Mouse (Mus musculus) activated CD4-positive, CD25-positive, alpha-beta regulatory T cell, adult 4 months (primary cell): ENCODE measurements around the gene S100a3. TPM values are rescaled to one million over a fixed set of nuclear protein-coding genes. Genes with fewer than 3 reads are reported as not detected.

Experiments used
- ATAC-seq: one replicate; pipeline ENCODE4 v1.8.0; 2017
- polyA plus RNA-seq, 2 experiments: library from polyadenylated mRNA; unstranded; fragments of 100-300 nt; shearing (Covaris generic); gene quantifications; one replicate each; pipeline ENCODE4 v1.2.1; 2017

S100a3 gene
- polyA plus RNA-seq, 2 experiments from 2014 or later, result 2.6 to 3.2 TPM

- no peak for ATAC-seq
These were observed 14.9 kb downstream of the S100a3 start for GRCm38 (mm10) chr3:90575320-90575719.

GRCm38 (mm10) chr3:90576351-90577001, 16.1 kb downstream of the S100a3 start:
- no peak for ATAC-seq

DNA sequence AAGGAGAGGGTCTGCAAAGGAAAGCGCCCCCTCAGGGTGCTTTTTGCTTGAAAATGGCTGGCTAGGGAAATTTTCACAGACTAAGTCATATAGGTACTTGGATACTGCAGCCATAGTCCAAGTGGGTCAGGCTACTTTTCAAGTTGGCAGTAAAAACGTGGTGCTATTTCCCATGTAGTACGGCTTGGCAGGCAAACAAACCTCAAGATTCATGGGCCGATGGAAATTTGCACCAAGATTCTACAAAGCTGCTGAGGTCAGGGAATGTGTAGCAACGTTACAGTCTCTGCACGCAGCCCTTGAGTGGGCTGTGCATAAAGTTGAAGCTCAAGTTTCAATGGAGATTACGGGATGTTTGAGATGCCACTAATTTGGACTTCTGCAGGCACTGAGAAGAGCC, 19.1 kb downstream of the S100a3 start:
- no peak for ATAC-seq

- ATAC-seq, result no peak
These were observed 20.8 kb downstream of the S100a3 start for GRCm38 (mm10) chr3:90581141-90581540.

DNA sequence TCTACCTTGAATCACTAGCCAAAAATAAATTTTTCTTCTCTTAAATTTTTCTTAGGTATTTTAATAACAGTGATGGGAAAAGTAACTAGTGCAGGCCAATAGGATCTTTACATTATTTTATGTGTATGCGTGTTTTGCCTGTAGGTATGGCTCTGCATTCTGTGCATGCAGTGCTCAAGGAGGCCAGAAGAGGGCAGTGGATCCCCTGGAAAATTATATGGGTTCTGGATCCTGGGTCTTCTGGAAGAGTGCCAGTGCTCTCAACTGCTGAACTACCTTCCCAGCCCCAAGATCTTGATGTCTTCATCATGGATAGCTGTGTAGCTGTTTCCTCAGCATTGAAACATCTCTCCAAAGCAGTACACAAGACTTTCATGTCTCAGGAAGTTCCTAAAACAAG, 21.8 kb downstream of the S100a3 start:
- no peak for ATAC-seq

DNA sequence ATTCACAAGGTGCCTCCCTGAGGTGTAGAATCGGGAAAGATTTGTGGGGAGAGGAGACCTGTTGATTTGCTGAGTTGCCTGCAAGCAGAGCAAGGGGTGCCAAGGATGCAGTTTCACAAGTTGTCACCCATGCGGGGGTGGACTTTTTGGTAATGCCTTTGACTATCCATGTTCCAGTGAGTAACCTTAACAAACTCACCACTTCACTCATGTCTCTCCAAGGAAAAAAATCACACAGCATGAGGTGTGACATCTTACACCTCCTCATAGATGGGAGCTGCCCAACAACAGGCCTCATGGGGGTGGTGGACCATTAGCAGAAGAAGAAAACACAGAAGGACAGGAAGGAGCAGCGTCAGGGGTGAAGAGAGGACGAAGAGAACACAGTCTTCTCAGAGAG, 22.2 kb downstream of the S100a3 start:
- no peak for ATAC-seq

DNA sequence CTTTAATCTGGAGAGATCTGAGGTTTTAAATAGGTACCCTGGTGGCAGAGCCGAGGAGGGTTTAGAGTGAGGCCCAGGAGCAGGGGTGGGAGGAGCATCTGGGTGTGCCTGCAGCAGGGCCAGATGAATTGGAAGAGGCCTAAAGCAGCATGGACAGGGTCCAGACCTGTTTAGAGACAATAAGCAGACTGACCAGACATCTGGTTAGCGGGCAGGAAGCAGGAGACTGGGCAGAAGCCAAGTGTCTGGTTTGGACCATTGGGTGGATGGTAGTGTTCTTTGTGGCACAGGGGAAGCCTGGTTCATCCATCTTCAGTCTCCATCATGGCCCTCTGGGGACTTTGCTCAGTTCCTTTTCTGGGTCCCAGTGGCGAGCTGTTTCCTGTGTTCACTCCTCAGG, 23.5 kb downstream of the S100a3 start:
- no peak for ATAC-seq

GRCm38 (mm10) chr3:90585595-90585994, 25.2 kb downstream of the S100a3 start:
- no peak for ATAC-seq

GRCm38 (mm10) chr3:90586016-90586643, 25.8 kb downstream of the S100a3 start:
- no peak for ATAC-seq

GRCm38 (mm10) chr3:90586906-90587305, 26.5 kb downstream of the S100a3 start:
- ATAC-seq, result peak; percentile 90

GRCm38 (mm10) chr3:90587361-90588101, 27.2 kb downstream of the S100a3 start:
- peak; percentile 9 for ATAC-seq

DNA sequence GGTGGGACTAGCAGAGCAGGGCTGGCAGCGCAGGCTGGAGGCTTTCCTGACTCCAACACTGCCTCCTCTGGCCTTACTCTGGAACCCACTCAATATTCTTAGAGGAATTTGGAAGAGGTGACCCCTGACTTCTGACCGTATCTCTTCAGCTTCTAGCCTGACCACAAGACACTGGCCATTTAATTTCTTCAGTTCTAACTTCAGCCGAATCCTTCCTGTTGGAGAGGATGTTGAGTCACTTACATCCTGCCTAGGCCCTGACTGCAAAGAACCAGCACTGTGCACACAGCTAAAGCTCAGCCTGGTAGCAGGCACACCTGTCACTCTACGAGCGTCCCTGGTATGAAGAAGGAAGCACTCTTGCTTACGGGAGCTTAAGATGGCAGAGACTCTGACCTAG, 29.0 kb downstream of the S100a3 start:
- peak; percentile 51 for ATAC-seq

DNA sequence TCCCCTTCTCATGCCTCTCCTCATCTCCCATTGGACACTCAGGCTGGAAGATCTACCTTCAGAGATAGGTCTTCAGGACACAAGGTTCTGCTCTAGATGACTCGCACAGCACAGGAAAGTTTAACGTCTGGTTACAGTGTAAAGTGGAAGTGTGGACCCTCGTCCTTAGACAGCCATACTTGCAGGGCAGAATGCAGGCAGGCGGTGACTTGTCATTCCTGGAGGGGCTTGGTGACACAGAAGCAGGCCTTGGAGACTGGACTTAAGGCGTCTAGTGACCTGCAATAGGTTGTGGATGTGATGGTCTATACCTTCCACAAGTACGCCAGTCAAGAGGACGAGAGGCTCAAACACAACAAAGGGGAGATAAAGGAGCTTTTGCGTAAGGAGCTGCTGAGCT, 29.6 kb downstream of the S100a3 start, which contains the start of gene S100a2:
Gene S100a2, plus strand, starts transcription at position 301 of the 400 bp plus-strand sequence.
- no peak for ATAC-seq

DNA sequence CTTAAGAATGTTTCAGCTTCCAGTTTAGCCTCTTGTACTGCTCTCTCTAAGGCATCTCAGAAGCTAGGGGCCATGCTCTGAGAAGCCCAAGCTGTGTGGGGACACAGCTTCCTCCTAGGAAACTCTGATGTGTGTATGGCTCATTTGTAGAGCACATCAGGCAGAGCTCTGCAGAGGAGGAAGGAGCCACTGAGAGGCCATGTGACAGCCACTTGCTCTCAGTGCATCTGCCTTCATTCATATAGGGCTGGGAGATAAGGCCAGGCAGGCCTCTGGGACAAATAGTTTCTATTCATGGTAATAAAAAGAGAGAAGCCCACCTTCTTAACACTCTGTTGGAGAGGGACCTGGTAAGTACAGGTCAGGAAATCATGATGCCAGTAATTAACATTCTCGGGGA, 34.1 kb downstream of the S100a3 start:
- no peak for ATAC-seq

DNA sequence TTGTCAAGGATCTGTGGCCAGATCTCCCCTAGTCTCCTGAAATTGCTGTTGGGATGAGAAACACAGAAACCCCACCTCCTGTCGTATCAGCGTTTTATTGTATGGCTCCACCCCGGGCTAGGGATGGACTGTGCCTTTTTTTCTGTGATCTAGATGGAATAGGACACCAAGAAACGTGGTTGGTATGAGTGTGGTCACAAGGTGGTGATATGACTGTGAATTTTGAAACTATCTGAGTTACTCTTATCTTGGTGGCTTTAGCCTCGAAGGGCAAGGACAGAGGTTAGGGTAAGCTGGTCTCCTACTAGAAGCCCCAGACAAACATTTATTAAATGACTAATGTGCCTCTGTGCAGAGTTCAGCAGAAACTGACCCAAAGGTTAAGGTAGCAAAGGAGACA, 35.2 kb downstream of the S100a3 start:
- no peak for ATAC-seq

- no peak for ATAC-seq
These were observed 36.4 kb downstream of the S100a3 start for GRCm38 (mm10) chr3:90596810-90597209.

GRCm38 (mm10) chr3:90597736-90598135, 37.4 kb downstream of the S100a3 start:
- ATAC-seq, result no peak

DNA sequence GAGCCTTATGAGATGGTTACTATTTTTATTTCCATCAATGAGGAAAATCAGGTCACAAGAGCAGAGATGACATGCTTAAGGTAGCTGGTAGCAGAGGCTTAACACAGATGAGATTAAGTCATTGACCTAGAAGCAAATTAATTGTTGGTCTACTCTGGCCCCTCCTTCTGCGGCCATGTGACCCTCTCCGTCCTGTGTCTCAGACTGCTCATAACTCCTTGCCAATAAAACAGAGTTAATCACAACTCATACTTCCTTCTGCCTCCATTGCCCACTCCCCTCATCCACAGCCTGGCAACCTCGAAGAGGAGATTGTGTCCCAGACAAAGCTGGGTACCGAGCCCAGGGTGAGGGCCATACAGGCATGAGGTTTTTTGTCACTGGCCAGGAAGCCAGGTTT, 37.8 kb downstream of the S100a3 start:
- no peak for ATAC-seq

DNA sequence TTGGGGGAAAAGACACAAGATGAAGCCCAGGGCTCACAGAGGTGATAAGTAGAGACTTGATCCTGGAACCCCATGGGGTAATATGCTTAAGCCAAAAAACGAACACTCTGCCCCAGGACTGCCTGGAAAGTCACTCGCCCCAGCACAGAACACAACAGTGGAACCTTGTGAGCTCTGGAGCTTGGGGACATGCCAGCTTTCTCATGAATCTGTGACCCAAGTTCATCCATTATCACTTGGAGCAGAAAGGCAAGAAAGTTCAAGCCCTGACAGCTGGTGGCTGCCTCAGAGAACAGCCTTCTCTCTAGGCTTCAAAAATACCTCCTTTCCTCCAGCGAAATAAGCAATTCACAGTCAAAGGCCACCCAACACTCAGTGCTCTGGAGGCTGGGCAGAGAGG, 39.0 kb downstream of the S100a3 start:
- no peak for ATAC-seq

- ATAC-seq, result no peak
These were observed 39.7 kb downstream of the S100a3 start for GRCm38 (mm10) chr3:90600036-90600435.

DNA sequence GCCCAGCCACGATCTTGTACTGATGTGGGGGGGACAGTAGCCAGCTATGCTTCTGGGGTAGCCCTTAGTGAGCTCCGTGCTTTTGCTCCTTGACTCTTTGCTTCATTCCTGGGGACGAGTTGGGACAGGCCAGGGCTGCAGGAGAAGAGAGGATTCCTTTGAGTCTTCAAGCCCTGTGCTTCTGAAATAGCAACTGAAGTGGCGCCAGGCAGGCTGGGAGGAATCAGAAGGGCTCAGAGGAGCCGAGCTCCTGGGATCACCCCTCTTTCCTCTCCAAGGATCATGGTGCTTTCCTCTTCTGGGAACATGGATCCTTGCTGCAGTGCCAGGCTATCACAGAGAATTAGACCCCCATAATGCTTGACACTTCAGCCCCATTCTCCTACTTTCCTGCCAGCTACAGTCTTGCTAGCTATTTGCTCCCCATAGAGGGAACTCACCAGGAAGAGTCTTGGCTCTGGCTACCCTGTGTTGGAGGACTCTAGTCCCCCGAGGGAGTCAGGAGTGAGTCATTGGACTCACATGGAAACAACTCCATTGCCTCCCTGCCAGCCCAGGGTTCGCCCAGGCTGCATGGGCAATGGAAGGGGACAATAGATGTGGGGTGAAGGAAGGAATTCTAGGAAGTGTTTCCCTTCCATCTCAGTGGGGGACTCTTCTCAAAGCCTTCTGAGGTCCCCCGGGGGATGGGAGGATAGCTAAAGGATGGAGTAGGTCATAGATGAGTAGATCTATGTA, 40.2 kb downstream of the S100a3 start:
- no peak for ATAC-seq

DNA sequence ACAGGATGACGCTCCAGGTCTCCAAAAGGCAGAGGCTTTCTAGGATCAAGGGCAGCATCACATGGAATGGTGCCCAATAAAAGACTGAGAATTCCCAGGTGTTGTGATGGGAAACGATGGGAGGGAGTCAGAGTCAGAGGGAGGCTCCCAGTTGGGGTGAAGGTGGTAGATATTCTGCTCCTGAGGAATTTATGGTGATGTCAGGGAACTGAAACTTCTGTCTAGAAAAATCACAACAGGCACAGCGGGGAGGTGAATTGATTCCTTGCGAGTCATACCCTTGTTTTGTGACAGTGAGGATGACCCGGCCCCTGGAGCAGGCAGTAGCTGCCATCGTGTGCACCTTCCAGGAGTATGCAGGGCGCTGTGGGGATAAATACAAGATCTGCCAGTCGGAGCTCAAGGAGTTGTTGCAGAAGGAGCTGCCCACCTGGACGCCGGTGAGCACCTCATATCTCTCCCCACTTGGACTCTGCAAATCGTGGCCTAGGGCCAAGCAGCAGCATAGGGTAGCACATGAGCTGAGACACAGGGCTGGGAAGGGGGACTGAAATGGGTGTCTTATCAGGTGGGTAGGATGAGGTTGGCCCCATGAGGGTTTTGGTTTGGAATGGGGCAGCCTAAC, 41.2 kb downstream of the S100a3 start, which contains the start of gene Gm42674:
Gene Gm42674, plus strand, starts transcription at position 419 of the 625 bp plus-strand sequence.
- no peak for ATAC-seq

- ATAC-seq, result peak; percentile 59
These were observed 43.2 kb downstream of the S100a3 start, which contains the start of gene S100a4 for GRCm38 (mm10) chr3:90603623-90604022. Gene S100a4 (plus strand): TSS chr3:90603771.
